Mouse (Mus musculus) embryonic facial prominence, embryonic 14.5 days (tissue): ENCODE data around the gene Cuedc2. TPM values are rescaled to one million over a fixed set of nuclear protein-coding genes. Genes with fewer than 3 reads are reported as not detected.
A peak's percentile ranks its signal among the peaks of the same experiment; 100 is the strongest.

Experiments
- ATAC-seq: fragments of 200-750 bp; cut with Nextera tagmentation; 2 replicates; pipeline ENCODE4 v1.8.0; 2017; ENCODE audit warnings: low read depth, moderate number of reproducible peaks, moderate TSS enrichment
- DNase-seq: peaks from one replicate; pipeline ENCODE4 v3.0.0-alpha.2; 2015; ENCODE audit warnings: low spot score
- H3K27ac ChIP-seq: fragments of 300-500 bp; sonication (generic); replicated peaks from 2 replicates; pipeline ENCODE4 v1.5.1; 2014; ENCODE audit warnings: low read depth, mild to moderate bottlenecking, low read length, moderate library complexity
- H3K27me3 ChIP-seq: fragments of 300-500 bp; sonication (generic); replicated peaks from 2 replicates; pipeline ENCODE4 v1.6.1; 2014; ENCODE audit warnings: low read length; ENCODE audit not compliant: control insufficient read depth, insufficient read depth
- H3K36me3 ChIP-seq: fragments of 300-500 bp; sonication (generic); 2 replicates; pipeline ENCODE4 v1.6.1; 2014; ENCODE audit warnings: low read length, mixed read lengths; ENCODE audit not compliant: control insufficient read depth, insufficient read depth
- H3K4me1 ChIP-seq: fragments of 300-500 bp; sonication (generic); 2 replicates; pipeline ENCODE4 v1.6.1; 2014; ENCODE audit warnings: antibody characterized with exemption, low read length; ENCODE audit not compliant: control insufficient read depth, insufficient read depth
- H3K4me2 ChIP-seq: fragments of 300-500 bp; sonication (generic); 2 replicates; pipeline ENCODE4 v1.6.1; 2014; ENCODE audit warnings: low read depth, mild to moderate bottlenecking, low read length, moderate library complexity, mixed read lengths
- H3K4me3 ChIP-seq: fragments of 300-500 bp; sonication (generic); 2 replicates; pipeline ENCODE4 v1.5.1; 2014; ENCODE audit warnings: low read depth, mild to moderate bottlenecking, low read length
- H3K9ac ChIP-seq: fragments of 300-500 bp; sonication (generic); 2 replicates; pipeline ENCODE4 v1.6.1; 2014; ENCODE audit warnings: low read depth, mild to moderate bottlenecking, low read length, moderate library complexity, mixed read lengths
- H3K9me3 ChIP-seq: fragments of 300-500 bp; sonication (generic); 2 replicates; pipeline ENCODE4 v1.6.1; 2016; ENCODE audit warnings: low read length; ENCODE audit not compliant: control insufficient read depth
- WGBS: fragments of 180-500 bp; shearing (Covaris S2); extraction: QIAGEN DNeasy Blood & Tissue Kit; methylation state at CpG from one replicate; pipeline ENCODE4 v1.1.7; 2014; 5-methylcytosine and 5-hydroxymethylcytosine counted together
- polyA plus RNA-seq: library from polyadenylated mRNA; unstranded; fragments of >200 nt; fragmentation: Nextera tagmentation; extraction: Ambion mirVana; gene quantifications from 2 replicates; pipeline ENCODE4 v1.2.1, GENCODE M21; 2014

Gene Cuedc2
- polyA plus RNA-seq, 1 experiment from 2014 or later, result 174 TPM

DNA sequence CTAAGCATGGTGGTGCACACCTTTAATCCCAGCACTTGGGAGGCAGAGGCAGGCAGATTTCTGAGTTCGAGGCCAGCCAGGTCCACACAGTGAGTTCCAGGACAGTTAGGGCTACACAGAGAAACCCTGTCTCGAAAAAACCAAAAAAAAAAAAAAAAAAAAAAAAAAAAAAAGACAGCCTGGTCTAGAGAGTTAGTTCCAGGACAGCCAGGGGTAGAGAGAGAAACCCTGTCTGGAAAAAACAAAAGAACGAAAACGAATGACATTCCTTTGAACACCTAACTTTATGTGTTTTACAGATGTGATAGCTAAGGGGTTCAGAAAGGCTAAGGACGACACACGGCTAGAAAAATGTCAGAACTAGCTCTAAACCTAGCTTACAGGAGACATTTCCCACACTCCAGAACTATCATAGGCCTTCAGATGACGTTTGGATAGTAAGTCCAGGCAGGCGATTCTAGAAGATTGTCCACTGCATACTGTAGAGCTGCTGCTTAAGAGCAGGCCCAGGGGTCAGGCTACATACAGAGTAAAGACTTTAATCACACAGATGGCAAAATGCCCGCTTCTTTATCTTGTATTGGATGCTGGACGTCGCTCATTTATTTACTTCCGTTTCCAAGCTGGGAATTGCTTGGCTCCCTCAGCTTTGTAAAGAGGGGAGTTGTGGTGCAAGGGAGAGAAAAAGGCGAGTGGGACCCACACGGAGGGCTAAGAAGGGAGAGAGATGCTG, 9.6 kb upstream of the Cuedc2 start:
- Histone ChIP-seq H3K36me3 (no peaks in the 10 kb centered on the region), H3K27ac (peak overlapping the region; percentile 84), H3K4me3 (peak overlapping the region; percentile 74), H3K9me3 (no peaks in the 10 kb centered on the region), H3K4me2 (peak overlapping the region; percentile 92), H3K27me3 (no peaks in the 10 kb centered on the region), H3K9ac (peak overlapping the region; percentile 88), H3K4me1 (0 out of 2 replicates have a peak, but pooled peaks cover 9% of the 10 kb centered on the region)
- DNase-seq (peak; percentile 59), ATAC-seq (no peak)
- 28% methylated on average over 14 of the region's 14 CpGs for WGBS

DNA sequence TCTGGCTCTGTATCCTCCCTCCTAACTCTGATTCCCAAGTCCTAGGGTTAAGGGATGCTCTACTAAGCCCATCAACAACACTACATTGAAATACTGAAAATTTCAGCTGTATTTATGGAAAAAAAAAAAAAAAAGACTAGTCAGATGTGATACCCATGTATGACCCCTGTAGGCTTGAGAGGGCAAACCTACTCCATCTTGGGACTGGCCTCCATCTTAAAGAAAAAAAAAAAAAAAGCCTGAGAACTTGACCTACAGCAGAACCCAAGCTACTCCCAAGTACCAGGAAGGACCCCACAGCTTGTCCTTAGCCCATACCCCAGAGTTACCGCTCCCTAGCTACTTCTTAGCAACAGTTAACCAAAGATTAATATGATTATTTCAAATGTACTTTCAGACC, 8.6 kb upstream of the Cuedc2 start:
- H3K9me3 ChIP-seq, result no peaks in the 10 kb centered on the region
- no peak overlapping the region for H3K27ac ChIP-seq
- H3K36me3 ChIP-seq, result no peaks in the 10 kb centered on the region
- DNase-seq (no peak), ATAC-seq (no peak)
- H3K27me3 ChIP-seq, result no peaks in the 10 kb centered on the region
- H3K4me2 ChIP-seq, result no peak overlapping the region
- no peak overlapping the region for H3K9ac ChIP-seq
- H3K4me3 ChIP-seq, result no peak overlapping the region
- 0 out of 2 replicates have a peak, but pooled peaks cover 9% of the 10 kb centered on the region for H3K4me1 ChIP-seq
- 95% methylated on average over 1 of the region's 1 CpGs for WGBS

DNA sequence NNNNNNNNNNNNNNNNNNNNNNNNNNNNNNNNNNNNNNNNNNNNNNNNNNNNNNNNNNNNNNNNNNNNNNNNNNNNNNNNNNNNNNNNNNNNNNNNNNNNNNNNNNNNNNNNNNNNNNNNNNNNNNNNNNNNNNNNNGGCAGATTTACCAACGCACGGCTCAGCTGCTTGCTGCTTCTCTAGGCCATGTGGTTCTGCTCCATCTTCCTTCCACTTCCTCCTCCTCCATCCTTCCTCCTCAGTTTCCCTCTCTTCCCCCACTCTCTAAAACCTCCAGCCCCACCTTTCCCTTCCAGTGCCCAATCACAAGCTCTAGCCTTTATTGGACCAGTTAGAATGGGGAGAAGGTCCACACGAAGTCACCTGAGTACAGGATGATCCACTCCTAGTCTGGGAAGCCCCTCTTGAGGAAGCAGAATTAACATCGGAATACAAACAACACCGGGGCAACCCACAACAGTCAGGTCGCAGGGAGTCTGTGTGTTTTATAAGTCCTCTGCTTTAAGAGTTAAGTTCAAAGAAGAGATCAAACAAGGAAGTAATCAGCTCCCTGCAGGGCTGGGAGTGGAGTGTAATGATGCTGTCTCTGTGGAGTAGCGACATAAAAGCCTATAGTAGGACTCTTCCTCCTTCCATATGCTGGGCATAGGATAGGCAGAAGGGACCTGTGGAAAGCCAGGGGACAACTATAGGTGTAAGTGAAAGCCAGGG, 6.4 kb upstream of the Cuedc2 start:
- 0 out of 2 replicates have a peak, but pooled peaks cover 7% of the 10 kb centered on the region for H3K4me1 ChIP-seq
- no peak overlapping the region for H3K9ac ChIP-seq
- 21% methylated on average over 7 of the region's 7 CpGs for WGBS
- H3K27ac ChIP-seq, result no peak overlapping the region
- DNase-seq, result no peak
- no peak for ATAC-seq
- no peaks in the 10 kb centered on the region for H3K36me3 ChIP-seq
- H3K27me3 ChIP-seq, result no peaks in the 10 kb centered on the region
- H3K4me2 ChIP-seq, result no peak overlapping the region
- no peak overlapping the region for H3K4me3 ChIP-seq
- H3K9me3 ChIP-seq, result no peaks in the 10 kb centered on the region

DNA sequence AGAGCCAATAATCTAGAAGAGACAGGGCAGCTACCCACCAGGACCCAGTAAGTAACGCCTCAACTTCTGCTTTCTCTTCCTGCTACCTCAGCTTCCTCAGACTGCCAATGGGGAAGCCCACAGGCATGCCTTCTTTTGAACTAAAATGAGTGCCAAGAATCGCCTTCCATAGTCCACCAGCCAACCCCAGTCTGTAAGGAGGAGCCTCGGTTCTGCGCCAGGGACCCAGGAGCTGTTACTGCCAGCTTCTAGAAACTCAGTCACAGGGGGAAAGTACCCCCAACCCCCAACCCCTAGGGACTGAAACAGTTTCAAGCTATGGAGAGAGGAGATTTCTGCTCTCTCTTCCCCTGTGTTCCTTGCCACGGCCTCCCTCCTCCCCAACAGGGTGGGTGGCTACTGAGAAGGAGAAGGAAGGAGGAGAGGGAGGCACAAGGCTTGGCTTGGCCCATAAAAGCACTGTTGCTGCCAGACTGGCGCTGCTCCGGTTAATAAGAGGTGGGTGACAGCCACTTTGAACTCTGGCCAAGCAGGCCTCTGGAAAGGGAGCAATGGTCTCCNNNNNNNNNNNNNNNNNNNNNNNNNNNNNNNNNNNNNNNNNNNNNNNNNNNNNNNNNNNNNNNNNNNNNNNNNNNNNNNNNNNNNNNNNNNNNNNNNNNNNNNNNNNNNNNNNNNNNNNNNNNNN, 927 bp upstream of the Cuedc2 start:
- Histone ChIP-seq H3K4me2 (peak overlapping the region; percentile 77), H3K27ac (peak overlapping the region; percentile 34; the same call in 1 of the 2 replicates), H3K9ac (peak overlapping the region; percentile 47; the same call in 1 of the 2 replicates), H3K9me3 (no peaks in the 10 kb centered on the region), H3K4me1 (peaks cover 7% of the 10 kb centered on the region), H3K4me3 (no peak overlapping the region), H3K27me3 (no peaks in the 10 kb centered on the region), H3K36me3 (no peaks in the 10 kb centered on the region)
- DNase-seq, result peak; percentile 27
- WGBS, result 74% methylated on average over 6 of the region's 7 CpGs
- no peak for ATAC-seq

DNA sequence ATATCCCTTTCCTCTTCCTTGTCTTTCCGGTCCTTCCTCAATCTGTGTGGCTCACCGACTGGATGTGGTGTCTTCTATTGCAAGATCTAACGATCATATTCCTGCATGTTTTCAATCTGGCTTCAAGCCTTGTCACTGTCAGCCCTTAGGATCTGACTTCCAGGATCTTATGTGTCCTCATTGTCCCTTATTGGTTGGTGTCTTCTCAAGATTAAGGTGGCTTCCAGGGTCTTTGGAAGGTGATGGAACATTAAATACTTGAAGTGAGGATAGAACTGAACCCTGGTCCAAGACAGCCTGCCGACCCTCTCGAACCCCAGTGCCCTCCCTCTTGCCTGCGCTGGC, 412 bp upstream of the Cuedc2 start:
- peak overlapping the region; percentile 83 for H3K4me3 ChIP-seq
- H3K4me2 ChIP-seq, result peak overlapping the region; percentile 77
- no peaks in the 10 kb centered on the region for H3K9me3 ChIP-seq
- peak overlapping the region; percentile 47; the same call in 1 of the 2 replicates for H3K9ac ChIP-seq
- no peaks in the 10 kb centered on the region for H3K27me3 ChIP-seq
- H3K36me3 ChIP-seq, result no peaks in the 10 kb centered on the region
- H3K4me1 ChIP-seq, result peaks cover 7% of the 10 kb centered on the region
- WGBS, result 47% methylated on average over 6 of the region's 6 CpGs
- DNase-seq, result no peak
- no peak; the same call in 1 of the 2 replicates for ATAC-seq
- peak overlapping the region; percentile 30; the same call in 1 of the 2 replicates for H3K27ac ChIP-seq

DNA sequence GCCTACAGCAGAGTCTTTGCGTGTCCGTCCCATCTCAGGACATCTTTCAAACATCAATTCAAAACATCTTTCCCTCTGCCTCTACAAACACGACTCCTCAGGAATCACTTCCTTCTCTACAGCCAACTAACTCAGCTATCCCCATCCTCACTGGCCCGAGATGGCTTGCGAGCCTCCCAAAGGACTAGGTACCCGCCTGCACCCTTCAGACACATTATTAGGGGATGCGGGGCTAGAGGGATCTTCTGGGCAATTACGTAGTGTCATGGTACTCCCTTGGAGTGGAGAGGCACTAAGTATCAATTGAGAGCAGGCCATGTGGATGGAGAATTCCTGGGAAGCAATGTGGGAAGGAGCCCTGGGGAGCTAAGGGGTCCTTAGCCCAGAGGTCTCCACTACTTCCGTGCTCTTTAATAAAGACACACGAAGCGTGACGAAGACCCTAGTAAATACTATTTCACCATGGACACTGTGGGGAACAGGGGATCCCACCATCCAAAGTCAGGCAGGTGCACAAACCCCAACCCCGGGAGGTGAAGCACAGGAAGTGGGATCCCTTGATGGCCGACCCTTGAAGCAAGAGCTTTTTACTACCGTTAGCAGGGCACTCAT, 677 bp downstream of the Cuedc2 start:
- ATAC-seq (peak; percentile 1; the same call in 1 of the 2 replicates), DNase-seq (no peak)
- no peaks in the 10 kb centered on the region for H3K9me3 ChIP-seq
- peak overlapping the region; percentile 35; the same call in 1 of the 2 replicates for H3K27ac ChIP-seq
- 31% methylated on average over 15 of the region's 15 CpGs for WGBS
- H3K9ac ChIP-seq, result peak overlapping the region; percentile 79
- H3K4me3 ChIP-seq, result peak overlapping the region; percentile 83
- no peaks in the 10 kb centered on the region for H3K36me3 ChIP-seq
- H3K27me3 ChIP-seq, result no peaks in the 10 kb centered on the region
- H3K4me1 ChIP-seq, result peaks cover 7% of the 10 kb centered on the region
- peak overlapping the region; percentile 77 for H3K4me2 ChIP-seq

DNA sequence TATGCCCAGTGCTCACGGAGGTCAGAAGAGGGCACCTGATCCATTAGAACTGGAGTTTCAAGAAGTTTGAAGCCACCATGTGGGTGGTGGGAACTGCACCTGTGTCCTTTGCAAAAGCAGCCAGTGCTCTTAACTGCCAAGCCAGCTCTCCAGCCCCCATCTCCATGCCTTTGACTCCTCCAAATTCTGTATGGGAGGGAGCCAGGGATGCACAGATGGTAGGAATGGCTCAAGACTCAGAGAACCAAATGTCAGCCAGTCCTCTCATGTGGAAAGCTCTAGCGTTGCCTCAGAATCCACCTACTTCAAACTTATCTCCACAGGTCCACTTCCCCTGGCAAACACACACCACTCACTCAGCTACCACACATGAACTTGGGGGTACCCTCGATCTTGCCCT, 4.6 kb downstream of the Cuedc2 start:
- H3K27ac ChIP-seq, result no peak overlapping the region
- no peak overlapping the region for H3K4me2 ChIP-seq
- H3K4me1 ChIP-seq, result peaks cover 12% of the 10 kb centered on the region
- H3K9ac ChIP-seq, result no peak overlapping the region
- 91% methylated on average over 3 of the region's 3 CpGs for WGBS
- DNase-seq, result no peak
- H3K36me3 ChIP-seq, result peaks cover 25% of the 10 kb centered on the region
- H3K9me3 ChIP-seq, result no peaks in the 10 kb centered on the region
- H3K4me3 ChIP-seq, result no peak overlapping the region
- no peaks in the 10 kb centered on the region for H3K27me3 ChIP-seq
- no peak for ATAC-seq

DNA sequence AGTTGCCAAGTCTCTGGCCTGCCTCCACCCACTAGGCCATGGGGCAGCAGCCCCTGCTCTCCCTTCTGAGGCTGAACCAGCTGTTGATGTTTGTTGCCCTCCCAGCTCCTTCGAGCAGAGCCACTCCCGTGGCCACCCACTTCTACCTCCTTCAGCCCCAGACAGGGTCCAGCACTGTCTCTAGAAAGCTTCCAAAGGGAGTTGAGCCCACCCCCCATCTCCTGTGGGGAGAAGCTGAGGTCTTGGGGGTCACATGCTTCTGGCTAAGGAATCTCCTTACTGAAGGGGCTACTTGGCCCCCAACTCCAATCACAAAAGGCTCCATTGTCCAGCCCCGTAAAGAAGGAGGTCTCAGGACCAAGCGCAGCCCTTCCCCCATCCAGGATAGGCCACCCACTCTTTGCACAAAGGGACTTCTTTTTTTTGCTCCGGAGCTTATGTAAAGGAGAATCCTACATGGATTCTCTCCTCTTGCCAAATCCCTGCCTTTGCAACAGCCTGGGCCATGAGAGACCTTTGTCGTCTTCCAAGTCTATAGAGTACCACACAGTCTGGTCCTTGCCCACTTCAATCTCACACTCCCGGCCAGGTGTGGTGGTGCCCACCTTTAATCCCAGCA, 5.7 kb downstream of the Cuedc2 start:
- Histone ChIP-seq H3K4me2 (no peak overlapping the region), H3K9me3 (no peaks in the 10 kb centered on the region), H3K9ac (no peak overlapping the region), H3K4me1 (peaks cover 11% of the 10 kb centered on the region), H3K36me3 (peaks cover 25% of the 10 kb centered on the region), H3K4me3 (no peak overlapping the region), H3K27me3 (no peaks in the 10 kb centered on the region), H3K27ac (no peak overlapping the region)
- ATAC-seq (no peak), DNase-seq (no peak)
- WGBS, result 31% methylated on average over 7 of the region's 7 CpGs
